Mouse (Mus musculus): Measurements from ENCODE around the gene Setd4.

The Setd4 gene

DNA sequence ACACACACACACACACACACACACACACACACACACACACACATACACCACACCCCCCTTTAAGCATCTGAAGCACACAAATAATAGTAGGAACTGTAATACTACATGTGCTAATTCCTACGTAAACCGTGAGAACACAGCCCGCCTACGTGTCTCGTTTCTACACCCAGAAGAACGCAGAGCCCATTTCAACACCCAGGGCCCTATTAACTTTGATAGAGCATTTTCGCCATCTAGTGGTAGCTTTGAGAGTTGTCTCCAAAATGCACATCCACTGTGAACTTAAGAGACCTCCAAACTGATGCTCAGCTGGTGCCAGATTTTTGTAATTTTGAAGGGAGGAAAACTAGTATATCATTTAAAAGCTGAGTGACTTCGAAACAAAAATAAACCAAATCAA, 60.2 kb downstream of the Setd4 start:
- DNase-seq = peak; percentile 31 to 64

DNA sequence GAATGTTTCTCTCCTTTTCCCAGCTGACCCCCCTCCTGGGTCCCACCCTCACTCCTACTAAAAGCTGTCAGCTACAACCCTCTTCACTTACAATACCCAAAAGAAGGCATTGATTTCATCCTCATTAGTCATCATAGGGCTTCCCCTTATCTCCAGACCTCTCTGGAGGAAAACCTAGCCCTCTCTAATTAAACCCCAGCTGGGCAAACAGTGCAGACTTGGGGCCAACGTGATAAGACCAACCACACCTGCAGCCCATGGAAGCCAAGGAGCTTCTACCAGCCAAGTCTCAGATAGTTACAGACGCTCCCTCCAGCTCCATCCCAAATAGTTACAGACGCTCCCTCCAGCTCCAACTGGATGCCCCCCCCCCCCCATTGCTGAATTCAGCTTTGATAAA, 64.0 kb downstream of the Setd4 start:
- DNase-seq = no peak

DNA sequence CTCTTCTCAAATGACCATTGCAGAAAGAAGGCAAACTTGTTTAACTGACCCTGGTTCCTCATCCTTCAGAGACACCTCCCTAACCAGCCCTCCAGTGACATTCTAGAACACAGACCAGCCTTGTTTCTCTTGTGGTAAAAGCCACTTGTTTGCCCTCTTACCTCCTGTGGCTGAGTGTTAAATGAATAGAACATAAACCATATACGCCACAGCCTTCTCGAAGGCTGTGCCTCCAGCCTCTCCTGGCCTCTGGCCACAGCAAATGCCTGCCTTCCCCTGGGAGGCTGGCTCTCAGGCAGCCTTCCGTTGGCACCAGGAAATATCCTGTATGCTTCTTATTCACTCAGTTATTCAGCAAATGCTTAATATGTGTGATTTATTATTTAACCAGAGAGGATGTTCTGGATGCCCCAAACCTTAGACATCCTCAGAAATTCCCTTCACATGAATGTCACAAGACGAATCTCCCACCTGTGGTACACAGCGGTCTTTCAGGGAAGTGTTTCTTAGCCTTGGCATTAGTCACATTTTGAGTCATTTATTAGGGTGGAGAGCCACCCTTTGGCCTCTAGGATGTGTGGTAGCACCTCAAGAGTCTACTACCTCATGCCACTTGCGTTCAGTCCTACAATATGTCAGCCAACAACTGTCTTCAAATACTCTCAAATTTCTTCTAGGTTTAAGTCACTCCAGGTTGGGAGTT, 68.6 kb downstream of the Setd4 start:
- peak; percentile 50 to 67 for DNase-seq
